Mouse (Mus musculus): ENCODE data around the gene Bola1. TPM values are rescaled to one million over a fixed set of nuclear protein-coding genes. Genes with fewer than 3 reads are reported as not detected.
"Not testable (repeated sequence)": the region's sequence is repeated elsewhere in the genome, so short reads cannot be mapped to it uniquely, and the experiment has no call there.

Gene Bola1
- total and polyA plus RNA-seq, 2 experiments, result 44.0 to 68.7 TPM

GRCm38 (mm10) chr3:96249034-96249345 is 29.5 kb upstream of the Bola1 start:
- 58% methylated on average over 4 of the region's 4 CpGs for WGBS
- Histone ChIP-seq H3K4me3 (ENCODE audit: insufficient read depth, low read depth, low read length) (no peak overlapping the region), H3K4me1 (ENCODE audit: control insufficient read depth, insufficient read depth, low read length) (peaks cover 7% of the 10 kb centered on the region), H3K36me3 (ENCODE audit: control insufficient read depth, insufficient read depth, low read length) (no peaks in the 10 kb centered on the region), H3K27me3 (ENCODE audit: control insufficient read depth, insufficient read depth, low read length) (no peaks in the 10 kb centered on the region), H3K79me2 (ENCODE audit: control insufficient read depth, insufficient read depth, low read length) (no peaks in the 10 kb centered on the region), H3K9ac (ENCODE audit: low read depth, low read length) (no peak overlapping the region), H3K27ac (replicated peaks; ENCODE audit: insufficient read depth, low read depth, low read length) (no peak overlapping the region)
- DNase-seq (ENCODE audit: extremely low read depth, low read depth, low spot score), result no peak
- TF ChIP-seq POLR2A (IDR thresholded peaks at IDR 0.05; ENCODE audit: extremely low read depth, insufficient read depth, low read length) (no peak), CTCF (IDR thresholded peaks at IDR 0.05; ENCODE audit: low read depth, low read length) (no peak)

GRCm38 (mm10) chr3:96248141-96249033 is 28.9 kb upstream of the Bola1 start:
- Histone ChIP-seq H3K27me3 (ENCODE audit: control insufficient read depth, insufficient read depth, low read length) (no peaks in the 10 kb centered on the region), H3K4me3 (ENCODE audit: insufficient read depth, low read depth, low read length) (no peak overlapping the region), H3K79me2 (ENCODE audit: control insufficient read depth, insufficient read depth, low read length) (no peaks in the 10 kb centered on the region), H3K4me1 (ENCODE audit: control insufficient read depth, insufficient read depth, low read length) (peaks cover 8% of the 10 kb centered on the region), H3K36me3 (ENCODE audit: control insufficient read depth, insufficient read depth, low read length) (no peaks in the 10 kb centered on the region), H3K27ac (replicated peaks; ENCODE audit: insufficient read depth, low read depth, low read length) (no peak overlapping the region), H3K9ac (ENCODE audit: low read depth, low read length) (no peak overlapping the region)
- 60% methylated on average over 6 of the region's 6 CpGs for WGBS
- DNase-seq (ENCODE audit: extremely low read depth, low read depth, low spot score), result no peak
- TF ChIP-seq POLR2A (IDR thresholded peaks at IDR 0.05; ENCODE audit: extremely low read depth, insufficient read depth, low read length) (no peak), CTCF (IDR thresholded peaks at IDR 0.05; ENCODE audit: low read depth, low read length) (no peak)

GRCm38 (mm10) chr3:96247356-96248140 is 28.0 kb upstream of the Bola1 start:
- no peak for DNase-seq (ENCODE audit: extremely low read depth, low read depth, low spot score)
- no peaks in the 10 kb centered on the region for H3K27me3 ChIP-seq (ENCODE audit: control insufficient read depth, insufficient read depth, low read length)
- H3K27ac ChIP-seq (replicated peaks; ENCODE audit: insufficient read depth, low read depth, low read length), result no peak overlapping the region
- no peaks in the 10 kb centered on the region for H3K79me2 ChIP-seq (ENCODE audit: control insufficient read depth, insufficient read depth, low read length)
- no peak for TF ChIP-seq POLR2A (IDR thresholded peaks at IDR 0.05; ENCODE audit: extremely low read depth, insufficient read depth, low read length)
- no peak for TF ChIP-seq CTCF (IDR thresholded peaks at IDR 0.05; ENCODE audit: low read depth, low read length)
- whole genome bisulfite sequencing, result 45% methylated on average over 11 of the region's 11 CpGs
- H3K36me3 ChIP-seq (ENCODE audit: control insufficient read depth, insufficient read depth, low read length), result no peaks in the 10 kb centered on the region
- H3K4me3 ChIP-seq (ENCODE audit: insufficient read depth, low read depth, low read length), result no peak overlapping the region
- H3K4me1 ChIP-seq (ENCODE audit: control insufficient read depth, insufficient read depth, low read length), result peaks cover 10% of the 10 kb centered on the region
- no peak overlapping the region for H3K9ac ChIP-seq (ENCODE audit: low read depth, low read length)

GRCm38 (mm10) chr3:96246427-96246856 is 26.9 kb upstream of the Bola1 start, which contains the start of gene Hist2h3c1:
TSS of gene Hist2h3c1 (plus strand) at chr3:96246685.
- not testable (repeated sequence) for H3K36me3 ChIP-seq (ENCODE audit: control insufficient read depth, insufficient read depth, low read length); H3K27me3 ChIP-seq (ENCODE audit: control insufficient read depth, insufficient read depth, low read length); H3K79me2 ChIP-seq (ENCODE audit: control insufficient read depth, insufficient read depth, low read length); DNase-seq (ENCODE audit: extremely low read depth, low read depth, low spot score); H3K4me1 ChIP-seq (ENCODE audit: control insufficient read depth, insufficient read depth, low read length)
- Histone ChIP-seq H3K27ac (replicated peaks; ENCODE audit: insufficient read depth, low read depth, low read length) (peak within 1 kb of the TSS; percentile 82), H3K4me3 (ENCODE audit: insufficient read depth, low read depth, low read length) (peak within 1 kb of the TSS; percentile 78), H3K9ac (ENCODE audit: low read depth, low read length) (peak within 1 kb of the TSS; percentile 91)
- 1% methylated on average over 14 of the region's 47 CpGs for WGBS

- not testable (repeated sequence) for H3K36me3 ChIP-seq (ENCODE audit: control insufficient read depth, insufficient read depth, low read length); H3K4me1 ChIP-seq (ENCODE audit: control insufficient read depth, insufficient read depth, low read length); DNase-seq (ENCODE audit: extremely low read depth, low read depth, low spot score); H3K79me2 ChIP-seq (ENCODE audit: control insufficient read depth, insufficient read depth, low read length); H3K27me3 ChIP-seq (ENCODE audit: control insufficient read depth, insufficient read depth, low read length)
- peak overlapping the region; percentile 78 for H3K4me3 ChIP-seq (ENCODE audit: insufficient read depth, low read depth, low read length)
- peak overlapping the region; percentile 82 for H3K27ac ChIP-seq (replicated peaks; ENCODE audit: insufficient read depth, low read depth, low read length)
- peak overlapping the region; percentile 91 for H3K9ac ChIP-seq (ENCODE audit: low read depth, low read length)
- 0% methylated on average over 12 of the region's 21 CpGs for WGBS
Observed at GRCm38 (mm10) chr3:96246018-96246417, 26.5 kb upstream of the Bola1 start.
